Mouse (Mus musculus) liver, embryonic 11.5 days (tissue): ENCODE measurements around the gene Camta2. TPM values are rescaled to one million over a fixed set of nuclear protein-coding genes. Genes with fewer than 3 reads are reported as not detected.

Source experiments
- ATAC-seq: fragments of 200-750 bp; cut with Nextera tagmentation; replicated peaks from 2 replicates; pipeline ENCODE4 v1.8.0; 2017; ENCODE audit warnings: moderate number of reproducible peaks, mild to moderate bottlenecking, moderate TSS enrichment, moderate library complexity; ENCODE audit not compliant: low FRiP score
- DNase-seq: peaks from one replicate; pipeline ENCODE4 v3.0.0-alpha.2; 2017; ENCODE audit warnings: low spot score
- H3K27ac ChIP-seq: fragments of 300-500 bp; sonication (generic); 2 replicates; pipeline ENCODE4 v1.5.1; 2014; ENCODE audit warnings: mild to moderate bottlenecking, low read depth, low read length, control low read depth
- H3K27me3 ChIP-seq: fragments of 300-500 bp; sonication (generic); replicated peaks from 2 replicates; pipeline ENCODE4 v1.6.1; 2014; ENCODE audit warnings: low read length, mixed read lengths; ENCODE audit not compliant: control insufficient read depth, insufficient read depth
- H3K36me3 ChIP-seq: fragments of 300-500 bp; sonication (generic); 2 replicates; pipeline ENCODE4 v1.6.1; 2014; ENCODE audit warnings: mild to moderate bottlenecking, low read length, moderate library complexity, mixed read lengths; ENCODE audit not compliant: control insufficient read depth, insufficient read depth
- H3K4me1 ChIP-seq: fragments of 300-500 bp; sonication (generic); replicated peaks from 2 replicates; pipeline ENCODE4 v1.6.1; 2014; ENCODE audit warnings: low read length, mixed read lengths; ENCODE audit not compliant: control insufficient read depth, insufficient read depth
- H3K4me2 ChIP-seq: fragments of 300-500 bp; sonication (generic); 2 replicates; pipeline ENCODE4 v1.6.1; 2014; ENCODE audit warnings: mild to moderate bottlenecking, control low read depth, moderate library complexity
- H3K4me3 ChIP-seq: fragments of 300-500 bp; sonication (generic); 2 replicates; pipeline ENCODE4 v1.5.1; 2014; ENCODE audit warnings: low read depth, low read length, control low read depth
- H3K9ac ChIP-seq: fragments of 300-500 bp; sonication (generic); 2 replicates; pipeline ENCODE4 v1.6.1; 2014; ENCODE audit warnings: low read depth, low read length, control low read depth
- H3K9me3 ChIP-seq: fragments of 300-500 bp; sonication (generic); 2 replicates; pipeline ENCODE4 v1.6.1; 2016; ENCODE audit warnings: low read length, inconsistent platforms, mixed read lengths; ENCODE audit not compliant: control insufficient read depth
- WGBS: fragments of 180-500 bp; shearing (Covaris S2); extraction: QIAGEN DNeasy Blood & Tissue Kit; methylation state at CpG from one replicate; pipeline ENCODE4 v1.1.7; 2014; 5-methylcytosine and 5-hydroxymethylcytosine counted together
- polyA plus RNA-seq: library from polyadenylated mRNA; unstranded; fragments of >200 nt; fragmentation: Nextera tagmentation; extraction: Ambion mirVana; gene quantifications from 2 replicates; pipeline ENCODE4 v1.2.1, GENCODE M21; 2014

Gene Camta2
- polyA plus RNA-seq, 1 experiment from 2014 or later, result 13.1 TPM

GRCm38 (mm10) chr11:70671333-70672047 lies 16.4 kb downstream of the Camta2 start:
- Histone ChIP-seq H3K36me3 (peaks cover 6% of the 10 kb centered on the region; the same call in 1 of the 2 replicates), H3K27me3 (no peaks in the 10 kb centered on the region), H3K4me3 (no peak overlapping the region), H3K27ac (no peak overlapping the region), H3K9me3 (no peaks in the 10 kb centered on the region), H3K4me2 (no peak overlapping the region), H3K9ac (no peak overlapping the region), H3K4me1 (peaks cover 22% of the 10 kb centered on the region)
- DNase-seq (no peak), ATAC-seq (no peak)
- 80% methylated on average over 16 of the region's 16 CpGs for WGBS

GRCm38 (mm10) chr11:70670483-70670882 lies 17.4 kb downstream of the Camta2 start:
- DNase-seq (no peak), ATAC-seq (no peak)
- Histone ChIP-seq H3K36me3 (peaks cover 7% of the 10 kb centered on the region), H3K4me1 (peaks cover 22% of the 10 kb centered on the region), H3K9ac (peak overlapping the region; percentile 77), H3K4me2 (peak overlapping the region; percentile 83), H3K27me3 (no peaks in the 10 kb centered on the region), H3K4me3 (peak overlapping the region; percentile 66), H3K9me3 (no peaks in the 10 kb centered on the region), H3K27ac (peak overlapping the region; percentile 89)
- WGBS, result 56% methylated on average over 14 of the region's 14 CpGs

- Histone ChIP-seq H3K4me1 (peaks cover 22% of the 10 kb centered on the region), H3K9ac (peak overlapping the region; percentile 77), H3K27ac (peak overlapping the region; percentile 89), H3K27me3 (no peaks in the 10 kb centered on the region), H3K9me3 (no peaks in the 10 kb centered on the region), H3K36me3 (peaks cover 12% of the 10 kb centered on the region; the same call in 1 of the 2 replicates), H3K4me2 (peak overlapping the region; percentile 83), H3K4me3 (peak overlapping the region; percentile 66)
- ATAC-seq, result peak; percentile 16; the same call in 1 of the 2 replicates
- DNase-seq, result peak; percentile 81
- under 1% methylated on average over 31 of the region's 31 CpGs for WGBS
Measured at GRCm38 (mm10) chr11:70669582-70670345, 18.1 kb downstream of the Camta2 start.

- DNase-seq (peak; percentile 95), ATAC-seq (peak; percentile 94)
- H3K4me3 ChIP-seq, result peak within 1 kb of the TSS; percentile 66
- no peaks in the 10 kb centered on the region for H3K9me3 ChIP-seq
- H3K4me2 ChIP-seq, result peak within 1 kb of the TSS; percentile 84
- WGBS, result under 1% methylated on average over 44 of the region's 44 CpGs
- H3K36me3 ChIP-seq, result peaks cover 16% of the 10 kb centered on the region
- H3K9ac ChIP-seq, result peak within 1 kb of the TSS; percentile 77
- peak within 1 kb of the TSS; percentile 89 for H3K27ac ChIP-seq
- no peaks in the 10 kb centered on the region for H3K27me3 ChIP-seq
- peaks cover 22% of the 10 kb centered on the region for H3K4me1 ChIP-seq
Measured at GRCm38 (mm10) chr11:70668771-70669505, 19.0 kb downstream of the Camta2 start, which contains the start of gene Spag7. Gene Spag7, minus strand, starts transcription at chr11:70669416.

GRCm38 (mm10) chr11:70668335-70668770 lies 19.6 kb downstream of the Camta2 start:
- Histone ChIP-seq H3K9me3 (no peaks in the 10 kb centered on the region), H3K9ac (peak overlapping the region; percentile 72), H3K4me2 (peak overlapping the region; percentile 84), H3K27me3 (no peaks in the 10 kb centered on the region), H3K36me3 (peaks cover 21% of the 10 kb centered on the region), H3K27ac (peak overlapping the region; percentile 89), H3K4me1 (peaks cover 22% of the 10 kb centered on the region), H3K4me3 (peak overlapping the region; percentile 66)
- ATAC-seq (peak; percentile 60), DNase-seq (peak; percentile 76)
- 2% methylated on average over 15 of the region's 15 CpGs for WGBS

GRCm38 (mm10) chr11:70667271-70668150 lies 20.4 kb downstream of the Camta2 start:
- peak overlapping the region; percentile 66 for H3K4me3 ChIP-seq
- H3K9ac ChIP-seq, result peak overlapping the region; percentile 72
- H3K9me3 ChIP-seq, result no peaks in the 10 kb centered on the region
- peaks cover 22% of the 10 kb centered on the region for H3K4me1 ChIP-seq
- no peaks in the 10 kb centered on the region for H3K27me3 ChIP-seq
- DNase-seq (no peak), ATAC-seq (no peak)
- peak overlapping the region; percentile 84 for H3K4me2 ChIP-seq
- peaks cover 25% of the 10 kb centered on the region for H3K36me3 ChIP-seq
- WGBS, result 65% methylated on average over 14 of the region's 14 CpGs
- peak overlapping the region; percentile 89 for H3K27ac ChIP-seq

- H3K27me3 ChIP-seq, result no peaks in the 10 kb centered on the region
- H3K9ac ChIP-seq, result no peak overlapping the region
- ATAC-seq (no peak), DNase-seq (no peak)
- H3K36me3 ChIP-seq, result peaks cover 28% of the 10 kb centered on the region
- no peaks in the 10 kb centered on the region for H3K9me3 ChIP-seq
- no peak overlapping the region for H3K4me2 ChIP-seq
- H3K27ac ChIP-seq, result no peak overlapping the region
- H3K4me1 ChIP-seq, result peaks cover 20% of the 10 kb centered on the region
- no peak overlapping the region for H3K4me3 ChIP-seq
- 95% methylated on average over 8 of the region's 8 CpGs for WGBS
Measured at GRCm38 (mm10) chr11:70666687-70667086, 21.2 kb downstream of the Camta2 start.
